Mouse (Mus musculus): Measurements from ENCODE around the gene Elane.

DNA sequence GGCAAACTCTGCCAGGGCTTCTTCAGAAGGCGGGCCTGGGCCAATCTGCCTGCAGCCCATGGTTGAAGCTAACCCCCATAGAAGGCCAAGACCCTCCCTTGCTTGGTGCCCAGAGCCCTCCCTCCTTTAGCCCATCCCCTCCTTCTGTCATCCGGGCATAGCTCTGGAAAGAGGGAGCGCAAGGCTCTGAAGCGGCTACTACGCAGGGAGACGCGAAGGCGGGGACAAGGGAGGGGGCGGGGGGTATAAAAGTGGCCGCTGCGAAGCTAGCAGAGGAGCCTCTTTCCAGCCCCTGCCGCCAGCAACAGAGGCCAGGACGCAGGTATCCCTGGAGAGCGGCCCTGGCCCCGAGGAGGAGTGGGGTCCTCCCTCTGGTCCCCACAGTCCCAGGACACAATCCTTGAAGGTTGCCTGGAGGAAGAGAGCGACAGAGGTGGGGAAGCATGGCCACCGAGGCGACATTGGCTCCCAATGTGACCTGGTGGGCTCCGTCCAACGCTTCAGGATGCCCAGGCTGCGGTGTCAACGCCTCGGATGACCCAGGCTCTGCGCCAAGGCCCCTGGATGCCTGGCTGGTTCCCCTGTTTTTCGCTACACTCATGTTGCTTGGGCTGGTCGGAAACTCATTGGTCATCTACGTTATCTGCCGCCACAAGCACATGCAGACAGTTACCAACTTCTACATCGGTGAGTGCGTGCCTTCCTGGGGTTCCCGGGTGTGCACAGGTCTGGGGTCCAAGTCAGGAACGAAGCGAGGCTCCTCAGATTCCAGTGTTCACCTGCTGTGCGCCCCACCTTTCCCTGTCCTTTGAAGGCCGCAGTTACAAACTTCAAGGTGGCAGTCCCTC, 32.4 kb downstream of the Elane start:
- TF ChIP-seq POLR2A (IDR thresholded peaks at IDR 0.05; ENCODE audit: insufficient read depth, low read length), result no peak
- TF ChIP-seq CTCF (IDR thresholded peaks at IDR 0.05; ENCODE audit: low read depth, low read length), result no peak

Data from ES-Bruce4 (cell line).